Mouse (Mus musculus): ENCODE measurements around the gene Otop3. TPM values are rescaled to one million over a fixed set of nuclear protein-coding genes. Genes with fewer than 3 reads are reported as not detected.

Otop3 gene
- total RNA-seq (2021) = under 1 TPM; 0.14 to 0.17 TPM
- long read RNA-seq, experiment 1 = 0 reads
- long read RNA-seq, experiment 2 = 0 reads

DNA sequence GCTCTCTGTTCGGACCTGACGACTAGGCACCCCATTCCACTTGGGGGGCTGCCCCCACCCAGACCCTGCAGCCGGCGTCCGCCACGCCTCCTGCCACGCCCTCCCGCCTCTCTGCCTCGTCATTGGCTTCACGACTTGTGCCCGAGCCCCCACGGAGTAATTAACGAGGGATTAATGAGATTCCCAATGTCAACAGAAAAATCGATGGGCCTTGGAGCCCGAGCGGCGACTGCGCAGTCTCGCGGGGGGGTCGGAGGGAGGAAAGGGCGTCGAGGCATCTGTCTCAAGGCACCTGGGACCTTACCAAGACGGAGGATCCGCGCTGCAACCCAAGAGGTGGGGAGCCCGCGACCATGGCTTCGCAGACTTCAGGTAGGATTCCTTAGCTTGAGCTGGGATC lies at the start of gene Otop3:
Gene Otop3, plus strand, starts transcription at position 201 of the 400 bp plus-strand sequence.
- no peak for DNase-seq (ENCODE audit: low spot score in 2 of 2)

- DNase-seq (ENCODE audit: low spot score in 2 of 2) = no peak
Observed at GRCm38 (mm10) chr11:115285282-115285681, 49.2 kb upstream of the Otop3 start.

- peak in 1 of 2 experiments; percentile 26 for DNase-seq (ENCODE audit: low spot score in 2 of 2)
Observed at GRCm38 (mm10) chr11:115286201-115286993, 48.1 kb upstream of the Otop3 start.

- no peak for DNase-seq (ENCODE audit: low spot score in 2 of 2)
Observed at GRCm38 (mm10) chr11:115287386-115287785, 47.1 kb upstream of the Otop3 start.

DNA sequence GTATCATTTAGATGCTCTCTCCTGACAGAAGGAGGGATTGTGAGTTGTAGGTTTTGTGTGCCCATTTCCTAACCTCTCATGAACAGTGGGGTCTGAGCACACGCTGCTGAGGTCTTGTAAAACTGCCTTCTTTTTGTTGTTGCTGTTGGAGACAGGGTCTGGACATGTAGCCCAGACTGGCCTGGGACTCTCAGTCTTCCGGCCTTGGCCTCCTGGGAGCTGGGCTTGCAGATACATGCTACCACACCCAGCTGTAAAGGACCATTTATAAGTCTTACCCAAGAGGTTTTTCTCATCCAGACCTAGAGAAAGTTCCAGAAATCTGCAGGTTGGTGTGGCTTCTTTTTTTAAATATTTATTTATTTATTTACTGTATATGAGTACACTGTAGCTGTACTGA lies 46.2 kb upstream of the Otop3 start:
- DNase-seq (ENCODE audit: low spot score in 2 of 2) = no peak

DNA sequence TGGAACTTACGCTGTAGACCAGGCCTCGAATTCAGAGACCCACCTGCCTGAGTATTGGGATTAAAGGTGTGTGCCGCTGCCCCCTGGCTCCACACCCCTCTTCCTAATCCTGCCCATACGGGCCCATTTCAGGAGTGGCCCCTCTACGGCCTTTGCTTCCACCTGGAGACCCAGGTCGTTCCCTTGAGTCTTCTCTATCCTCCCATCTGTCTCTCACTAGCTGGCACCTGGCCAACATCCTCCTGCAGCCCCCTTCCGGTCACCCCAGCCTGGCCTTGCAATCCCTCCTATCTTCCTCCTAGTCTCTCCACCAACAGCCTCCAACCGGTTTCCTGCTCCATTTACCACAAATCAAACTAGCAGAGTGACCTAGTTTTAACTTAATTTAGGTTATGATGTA lies 44.6 kb upstream of the Otop3 start:
- DNase-seq (ENCODE audit: low spot score in 2 of 2) = no peak

DNA sequence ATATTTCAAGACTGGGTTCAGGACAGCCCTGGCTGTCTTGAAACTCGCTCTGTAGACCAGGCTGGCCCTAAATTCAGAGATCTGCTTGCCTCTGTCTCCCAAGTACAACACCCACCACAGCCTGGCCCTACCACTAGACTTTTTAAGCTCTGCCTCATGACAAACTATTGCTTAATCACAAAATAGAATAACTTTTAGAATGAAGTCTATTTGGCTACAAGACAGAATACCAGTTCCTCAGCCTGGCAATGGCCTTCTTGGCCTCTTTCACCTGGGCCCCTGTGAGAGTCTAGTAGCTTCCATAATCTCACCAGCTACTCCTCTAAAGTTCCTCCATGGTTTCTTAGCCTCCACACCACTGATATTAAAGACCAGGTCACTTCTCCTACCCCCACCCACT lies 44.2 kb upstream of the Otop3 start:
- DNase-seq (ENCODE audit: low spot score in 2 of 2) = no peak

GRCm38 (mm10) chr11:115290919-115291318 lies 43.6 kb upstream of the Otop3 start:
- no peak for DNase-seq (ENCODE audit: low spot score in 2 of 2)

DNA sequence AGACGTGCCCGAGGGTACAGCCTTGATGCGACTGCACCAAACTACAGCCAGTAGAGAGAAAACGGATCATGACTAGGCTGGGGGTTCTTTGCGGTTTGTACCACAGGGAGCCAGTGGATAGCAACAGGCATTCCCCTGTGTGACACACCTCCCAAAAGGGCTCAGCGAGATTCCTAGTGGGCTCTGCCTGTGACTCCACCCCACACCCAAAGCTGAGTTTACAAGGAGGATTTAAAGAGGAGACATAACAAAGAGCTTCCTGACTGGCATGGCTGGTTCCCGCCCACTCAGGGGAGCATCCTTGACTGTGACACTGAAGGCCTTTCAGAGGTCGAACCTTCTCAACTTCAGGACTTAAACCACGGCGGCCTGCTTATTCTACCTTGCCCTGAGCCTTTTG lies 43.0 kb upstream of the Otop3 start:
- no peak for DNase-seq (ENCODE audit: low spot score in 2 of 2)

DNA sequence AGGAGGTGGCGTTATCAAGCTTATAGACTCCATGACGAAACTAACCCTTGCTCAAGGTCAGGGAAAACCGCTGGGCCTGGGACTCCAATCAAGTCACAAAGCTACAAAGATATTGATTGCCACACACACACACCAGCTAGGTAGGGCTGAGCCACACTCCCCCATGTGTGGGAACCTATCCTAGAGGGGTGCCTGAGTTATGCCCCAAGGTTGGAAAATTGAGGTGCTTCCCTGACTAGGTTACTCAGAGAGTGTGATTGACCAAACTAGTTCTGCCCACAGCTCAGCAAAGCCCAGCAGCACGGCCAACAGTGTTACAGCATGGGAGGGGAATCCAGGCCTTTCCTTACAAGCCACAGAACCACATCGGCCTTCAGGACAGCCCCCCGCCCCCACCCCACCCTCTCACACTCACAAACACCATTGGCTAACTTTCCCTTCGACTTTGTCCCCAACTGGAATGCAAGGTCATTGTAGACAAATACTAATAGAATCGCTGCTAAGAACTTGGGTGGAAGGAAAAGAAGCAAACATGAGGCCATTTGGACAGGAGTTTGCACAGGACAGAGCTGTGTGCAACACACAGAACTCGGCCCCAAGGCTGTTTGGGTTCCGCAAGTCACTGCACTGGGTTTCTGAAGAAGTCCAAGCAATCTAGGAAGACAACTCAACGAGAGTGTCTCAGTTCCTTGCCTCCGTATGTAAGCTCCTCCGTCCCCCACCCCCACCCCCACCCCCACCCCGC lies 41.7 kb upstream of the Otop3 start:
- DNase-seq (ENCODE audit: low spot score in 2 of 2) = no peak

DNA sequence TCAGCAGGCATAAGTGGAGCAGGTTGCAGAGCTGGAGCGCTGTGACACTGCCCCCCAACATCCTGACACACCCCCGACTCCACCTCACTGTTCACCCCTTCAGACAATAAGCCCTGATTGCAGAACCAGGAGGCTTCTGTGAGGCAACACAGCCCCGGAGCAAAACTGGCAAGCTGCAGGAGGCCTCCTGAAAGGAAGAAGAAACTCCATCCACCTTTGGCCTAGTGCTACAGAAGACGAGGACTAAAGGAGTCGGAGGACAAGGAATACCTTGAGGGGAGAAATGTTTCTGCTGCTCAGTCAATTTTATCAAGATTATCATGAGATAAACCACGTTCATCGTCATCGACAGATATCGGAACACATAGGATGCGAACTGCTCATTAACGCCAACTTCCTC lies 38.6 kb upstream of the Otop3 start:
- DNase-seq (ENCODE audit: low spot score in 2 of 2) = no peak

DNA sequence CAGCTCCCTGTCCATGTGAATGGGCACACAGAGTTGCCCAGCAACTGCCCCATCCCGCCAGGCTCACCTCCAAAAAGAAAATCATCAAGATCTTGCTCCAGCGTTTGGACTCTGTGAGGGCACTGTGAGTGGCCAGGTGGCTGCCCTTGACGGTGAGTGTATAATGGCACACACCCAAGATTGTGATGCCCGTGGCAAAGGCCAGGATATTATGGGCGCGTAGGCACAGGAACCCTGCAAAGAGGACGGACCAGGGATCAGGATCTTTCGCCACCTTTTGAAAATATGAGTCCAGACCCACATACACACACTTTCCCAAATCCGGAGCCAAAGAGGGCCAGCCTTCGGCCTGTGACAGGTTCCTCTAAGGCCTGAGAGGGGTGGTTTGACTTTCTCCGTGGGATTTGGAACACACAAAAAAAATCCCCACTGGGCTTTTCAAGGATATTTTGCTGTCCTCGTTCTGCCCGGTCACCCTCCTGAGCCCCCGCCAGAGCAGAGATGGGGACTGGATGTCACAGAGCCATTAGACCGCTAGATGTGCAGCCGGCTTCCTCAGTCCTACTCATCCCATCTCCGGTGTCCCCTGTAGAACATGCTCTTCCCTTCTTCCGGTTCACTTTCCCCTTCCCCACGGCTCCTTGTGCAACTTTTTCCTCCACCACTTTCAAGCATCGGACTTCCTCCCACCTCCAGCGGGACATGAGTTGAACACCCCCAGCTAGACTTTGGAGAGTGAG lies 37.9 kb upstream of the Otop3 start:
- no peak for DNase-seq (ENCODE audit: low spot score in 2 of 2)

DNA sequence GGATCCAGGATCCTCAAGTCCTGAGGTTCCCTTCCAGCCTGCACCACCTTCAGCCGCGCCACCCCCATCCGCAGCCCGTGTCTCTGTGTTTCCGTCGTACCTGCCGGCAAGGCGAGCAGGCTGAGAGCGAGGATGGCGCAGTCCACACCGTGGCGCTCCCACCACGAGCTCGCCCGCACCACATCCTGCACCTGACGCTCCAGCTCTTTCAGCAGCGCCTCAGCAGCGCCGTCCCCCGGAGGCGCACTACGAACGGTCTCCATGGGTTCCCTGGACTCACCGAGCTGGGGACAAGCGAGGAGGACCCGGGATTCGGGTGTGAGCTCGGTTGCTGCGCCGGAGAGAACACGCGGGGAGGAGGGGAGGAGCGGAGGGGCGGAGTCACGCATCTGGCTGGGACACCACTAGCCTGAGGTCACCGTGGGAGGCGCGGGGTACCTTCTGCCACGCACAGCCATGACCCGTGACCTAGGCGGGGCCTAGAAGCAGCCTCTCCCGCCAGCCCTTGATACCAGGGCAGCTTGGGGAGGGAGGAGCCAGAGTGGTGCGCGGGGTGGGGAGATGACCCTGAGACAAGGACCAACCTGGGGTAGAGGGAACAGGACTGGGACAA lies 37.2 kb upstream of the Otop3 start, which contains the start of gene Fads6:
Gene Fads6, minus strand, starts transcription at position 450 of the 613 bp plus-strand sequence.
- peak; percentile 54 to 55 for DNase-seq (ENCODE audit: low spot score in 2 of 2)

GRCm38 (mm10) chr11:115298160-115298559 lies 36.4 kb upstream of the Otop3 start:
- no peak for DNase-seq (ENCODE audit: low spot score in 2 of 2)

- no peak for DNase-seq (ENCODE audit: low spot score in 2 of 2)
Observed at GRCm38 (mm10) chr11:115300745-115301144, 33.8 kb upstream of the Otop3 start.

DNA sequence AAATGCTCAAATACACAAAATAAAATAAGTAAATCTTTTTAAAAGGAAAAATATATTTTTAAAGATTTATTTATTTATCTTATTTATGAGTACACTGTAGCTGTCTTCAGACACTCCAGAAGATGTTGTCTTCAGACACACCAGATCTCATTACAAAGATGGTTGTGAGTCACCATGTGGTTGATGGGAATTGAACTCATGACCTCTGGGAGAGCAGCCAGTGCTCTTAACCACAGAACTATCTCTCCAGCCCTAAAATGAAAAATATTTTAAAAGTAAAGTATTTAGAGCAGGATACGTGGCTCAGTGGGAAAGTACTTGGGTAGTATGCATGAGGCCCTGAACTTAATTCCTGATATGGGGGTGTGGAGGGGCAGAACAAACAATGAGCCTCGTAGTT lies 33.2 kb upstream of the Otop3 start:
- no peak for DNase-seq (ENCODE audit: low spot score in 2 of 2)

DNA sequence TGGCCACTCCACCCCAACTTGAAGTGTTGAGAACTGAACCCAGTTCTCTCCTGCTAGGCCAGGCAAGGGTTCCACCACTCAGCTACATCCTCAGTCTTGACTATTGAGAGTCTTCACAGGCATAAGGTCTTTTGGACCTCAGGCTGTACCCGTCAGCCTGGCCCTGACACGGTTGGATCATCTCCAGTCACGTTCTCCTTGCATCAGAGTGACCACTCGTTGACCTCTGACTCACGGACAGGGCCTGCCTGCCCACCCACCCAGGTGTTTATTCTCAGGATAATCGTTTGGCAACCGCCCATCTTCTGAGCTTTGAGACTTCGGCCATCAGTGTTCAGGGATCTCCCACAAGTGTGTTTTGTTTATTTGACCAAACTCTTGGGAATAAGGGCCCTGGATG lies 31.4 kb upstream of the Otop3 start:
- no peak for DNase-seq (ENCODE audit: low spot score in 2 of 2)

DNA sequence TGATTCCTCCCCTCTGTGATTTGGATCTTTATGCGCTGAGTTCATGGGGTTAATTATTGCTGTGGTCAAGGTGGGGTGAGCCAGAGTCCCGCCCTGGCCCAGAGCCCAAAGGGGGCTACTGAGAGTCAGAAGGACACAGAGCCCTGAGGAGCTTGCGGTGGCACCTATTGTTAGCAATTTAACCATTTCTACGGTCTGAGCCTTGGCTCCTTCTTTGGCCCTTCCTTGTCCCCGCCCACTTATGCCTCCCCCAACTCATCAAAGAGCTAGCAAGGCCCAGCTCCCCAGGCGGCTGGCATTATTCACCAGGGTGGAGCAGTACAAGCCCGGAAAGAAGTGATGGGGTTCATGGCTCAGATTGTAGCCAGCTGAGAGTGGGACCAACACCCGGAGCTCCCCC lies 27.7 kb upstream of the Otop3 start, which contains the start of gene Otop2:
Gene Otop2, plus strand, starts transcription at position 301 of the 400 bp plus-strand sequence.
- DNase-seq (ENCODE audit: low spot score in 2 of 2) = no peak

DNA sequence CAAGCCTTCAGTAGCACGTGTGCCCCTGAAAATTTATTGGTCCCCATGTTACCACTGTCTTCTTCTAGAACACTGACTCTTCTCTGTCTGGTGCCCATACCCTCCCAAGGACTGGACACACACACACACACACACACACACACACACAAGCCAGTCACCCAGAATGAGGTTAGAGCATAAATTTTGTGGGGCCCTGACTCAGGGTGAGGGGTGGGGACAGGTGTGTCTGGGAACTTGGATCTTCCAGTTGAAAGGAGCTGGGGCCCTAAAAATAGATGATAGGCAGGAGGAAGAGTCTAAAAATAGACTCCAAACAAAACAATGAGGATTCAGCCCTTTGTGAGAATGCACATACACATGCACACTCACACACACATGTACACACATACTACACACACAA lies 25.8 kb upstream of the Otop3 start:
- no peak for DNase-seq (ENCODE audit: low spot score in 2 of 2)

GRCm38 (mm10) chr11:115314249-115314648 lies 20.3 kb upstream of the Otop3 start:
- no peak for DNase-seq (ENCODE audit: low spot score in 2 of 2)

GRCm38 (mm10) chr11:115317204-115317603 lies 17.3 kb upstream of the Otop3 start:
- DNase-seq (ENCODE audit: low spot score in 2 of 2) = no peak

Measured in layer of hippocampus, postnatal 14 days (tissue).